Mouse (Mus musculus) right cerebral cortex, postnatal 36 days (tissue): ENCODE results near the gene Tax1bp1.

ENCODE experiments used
- DNase-seq, 2 experiments: peaks; one replicate each; pipeline ENCODE4 v3.0.0; 2022; ENCODE audit warnings: low spot score in 2 of 2, mixed read lengths in 1 of 2

Gene Tax1bp1

DNA sequence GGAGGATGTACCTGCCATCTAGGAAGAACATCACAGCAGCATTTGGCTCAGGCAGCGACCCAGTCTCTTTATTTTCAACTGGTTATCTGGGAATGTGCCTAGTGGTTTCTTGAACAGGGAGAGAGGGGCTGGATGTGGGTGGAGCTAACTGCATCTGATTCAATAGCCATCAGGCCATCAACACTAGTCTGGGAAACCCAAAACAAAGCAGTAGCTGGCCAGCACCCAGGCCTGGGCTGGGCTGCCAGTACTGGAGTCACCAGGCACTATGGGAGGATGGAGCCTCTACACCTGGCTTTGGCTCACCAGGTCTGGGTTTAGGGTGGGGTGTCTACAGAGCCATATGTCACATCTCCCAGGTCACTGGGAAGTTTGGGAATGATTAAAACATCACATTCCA is 83.2 kb downstream of the Tax1bp1 start:
- DNase-seq, result no peak

- no peak for DNase-seq
These were observed 83.8 kb downstream of the Tax1bp1 start for GRCm38 (mm10) chr6:52797252-52797800.

DNA sequence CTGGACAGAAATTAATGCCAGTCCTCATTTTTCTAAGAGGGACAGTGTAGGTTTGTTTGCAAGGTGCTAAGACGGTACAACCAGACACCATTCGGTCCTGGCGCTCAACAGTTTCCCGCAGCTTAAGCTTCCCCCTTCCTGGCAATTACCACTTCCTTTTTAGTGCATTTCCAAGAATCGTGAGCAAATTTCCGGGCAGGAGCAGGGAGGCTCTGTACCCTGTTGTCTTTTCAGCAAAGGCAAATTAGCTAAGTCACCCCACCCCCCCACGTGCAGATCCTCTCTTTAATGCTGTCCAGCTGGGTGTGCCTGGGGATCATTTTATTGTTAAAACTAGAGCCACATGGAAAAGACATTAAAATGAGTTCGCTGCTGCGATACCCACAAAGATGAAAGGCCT is 88.7 kb downstream of the Tax1bp1 start:
- no peak for DNase-seq

GRCm38 (mm10) chr6:52805237-52805856 is 91.8 kb downstream of the Tax1bp1 start:
- no peak for DNase-seq
